Mouse (Mus musculus): ENCODE data around the gene BC030870. TPM values are rescaled to one million over a fixed set of nuclear protein-coding genes. Genes with fewer than 3 reads are reported as not detected.
"Not testable (repeated sequence)": the region's sequence is repeated elsewhere in the genome, so short reads cannot be mapped to it uniquely, and the experiment has no call there.

Gene BC030870
- total RNA-seq (2015; ENCODE audit: low replicate concordance) (not detected in 2 replicates), total RNA-seq (2017; ENCODE audit: low replicate concordance) (not detected in 2 replicates)

DNA sequence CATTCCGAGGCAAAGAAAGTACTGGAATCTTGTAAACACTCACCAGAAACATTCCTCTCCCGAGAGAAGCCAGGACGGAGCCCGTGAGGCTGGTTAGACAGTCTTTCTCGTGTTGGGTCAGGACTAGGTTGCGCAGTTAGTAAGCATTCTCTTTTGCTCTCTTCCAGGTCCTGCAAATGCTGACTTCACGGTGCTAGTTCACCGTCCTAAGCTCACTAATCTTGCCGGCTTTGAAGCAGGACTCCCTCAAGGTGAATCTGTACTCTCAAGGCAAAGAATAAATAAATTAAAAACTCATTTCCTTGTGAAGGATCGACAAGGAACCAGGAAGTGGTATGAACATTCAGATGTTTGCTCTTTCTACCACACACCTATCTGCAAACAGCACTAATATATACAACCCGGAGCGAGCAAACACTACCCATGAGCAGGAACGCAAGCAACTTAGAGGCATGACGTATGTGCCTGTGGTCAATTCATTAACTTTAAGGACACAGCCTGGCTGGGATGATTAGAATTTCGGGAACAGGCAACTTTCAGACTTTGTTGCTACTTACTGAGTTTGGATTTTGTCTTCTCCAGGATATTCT, at the start of gene BC030870:
BC030870 (minus strand) TSS at position 365 of the 590 bp plus-strand sequence.
- ATAC-seq (replicated peaks; ENCODE audit: low FRiP score, poor library complexity, severe bottlenecking) = no peak

DNA sequence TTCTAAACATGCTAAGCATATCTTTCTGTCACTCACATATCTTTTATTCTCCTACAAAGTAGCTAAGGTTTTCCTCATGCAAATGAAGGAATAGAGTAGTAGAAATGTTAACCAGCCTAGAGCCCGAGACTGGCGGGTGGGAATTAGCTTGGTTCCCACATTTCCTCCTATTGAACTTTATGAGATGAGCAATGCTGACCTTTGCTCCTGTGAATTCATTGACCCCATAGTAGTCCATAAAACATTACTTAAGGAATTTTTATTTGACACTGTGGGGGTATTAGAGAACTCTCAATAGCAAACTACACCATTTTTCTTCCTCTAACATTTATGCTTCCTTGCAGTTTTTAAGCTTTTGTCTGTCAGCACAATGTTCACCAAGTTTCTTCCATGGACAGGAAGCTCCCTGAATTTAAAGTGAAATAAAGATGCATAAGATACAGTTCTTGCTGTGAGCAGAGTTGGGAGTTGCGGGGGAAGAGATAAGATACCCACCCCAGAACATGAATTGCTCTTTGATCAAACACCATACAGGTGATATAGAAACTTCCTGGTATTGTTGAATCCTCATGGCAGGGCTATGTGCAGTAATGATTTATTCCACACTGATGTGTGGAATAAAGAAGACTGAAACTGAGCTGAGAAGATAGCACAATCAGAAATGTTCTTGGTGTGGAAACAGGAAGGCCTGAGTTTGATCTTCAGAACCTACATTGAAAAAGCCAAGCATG, 45.5 kb upstream of the BC030870 start:
- no peak for ATAC-seq (replicated peaks; ENCODE audit: low FRiP score, poor library complexity, severe bottlenecking)

GRCm38 (mm10) chr8:65169184-65169583, 39.8 kb upstream of the BC030870 start:
- ATAC-seq (replicated peaks; ENCODE audit: low FRiP score, poor library complexity, severe bottlenecking) = no peak

- ATAC-seq (replicated peaks; ENCODE audit: low FRiP score, poor library complexity, severe bottlenecking) = not testable (repeated sequence)
These were observed 31.3 kb upstream of the BC030870 start for GRCm38 (mm10) chr8:65160676-65161075.

DNA sequence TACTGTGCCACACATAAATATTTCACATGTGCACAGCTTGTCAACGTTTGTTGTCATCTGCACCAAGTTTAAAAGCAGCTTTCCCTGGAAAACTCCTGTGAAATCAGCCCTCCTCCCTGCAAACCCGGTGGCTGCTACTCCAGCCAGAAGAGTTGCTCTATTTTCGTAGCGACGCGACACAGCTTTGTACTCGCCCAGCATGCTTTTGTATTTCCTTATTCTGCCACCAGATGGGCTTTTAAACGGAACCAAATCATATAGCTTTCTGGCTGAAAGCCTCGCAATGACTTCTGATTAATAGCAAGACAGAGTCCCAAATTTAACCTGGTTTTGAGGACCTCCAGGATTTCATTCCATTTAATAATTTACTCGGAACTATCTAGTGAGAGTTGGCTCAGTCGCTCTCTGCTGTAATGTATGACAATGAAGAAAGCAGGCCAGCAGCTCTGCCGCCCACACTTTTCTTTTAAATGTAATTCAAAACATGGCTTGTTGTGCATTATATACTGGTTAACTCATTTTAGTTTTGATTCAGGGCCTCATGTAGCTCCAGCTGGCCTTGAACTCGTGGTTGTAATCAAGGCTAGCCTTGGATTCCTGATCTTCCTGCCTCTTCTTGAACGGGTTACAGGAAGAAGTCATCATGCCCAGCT, 29.9 kb upstream of the BC030870 start:
- ATAC-seq (replicated peaks; ENCODE audit: low FRiP score, poor library complexity, severe bottlenecking) = no peak

- ATAC-seq (replicated peaks; ENCODE audit: low FRiP score, poor library complexity, severe bottlenecking) = no peak
These were observed 28.5 kb upstream of the BC030870 start for GRCm38 (mm10) chr8:65157901-65158300.

DNA sequence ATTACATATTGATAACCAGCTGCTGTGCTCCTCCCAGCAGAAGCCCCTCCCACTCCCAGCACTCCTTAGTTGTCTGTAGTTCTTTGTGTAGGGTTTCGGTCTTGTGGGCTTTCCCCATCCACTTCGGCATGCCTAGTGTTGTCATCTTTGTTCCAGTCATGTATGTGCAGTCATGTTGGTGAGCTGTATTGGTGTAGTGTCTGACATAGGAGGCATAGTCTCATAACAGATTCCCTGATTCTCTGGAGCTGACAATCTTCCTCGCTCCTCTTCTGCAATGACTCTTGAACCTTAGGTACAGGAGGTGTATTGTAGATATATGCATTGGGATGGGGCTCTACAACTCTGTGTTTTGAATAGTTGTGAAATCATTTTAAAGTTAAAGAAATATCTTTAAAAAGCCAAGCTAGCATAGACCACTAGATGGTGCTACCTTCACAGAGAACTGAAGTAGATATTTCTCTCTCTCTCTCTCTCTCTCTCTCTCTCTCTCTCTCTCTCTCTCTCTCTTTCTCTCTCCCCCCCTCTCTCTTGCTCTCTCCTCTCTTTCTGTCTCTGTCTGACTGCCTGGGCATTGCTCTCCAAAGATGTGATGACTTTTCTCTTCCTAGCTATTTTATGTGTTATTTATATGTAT, 9.6 kb upstream of the BC030870 start:
- no peak for ATAC-seq (replicated peaks; ENCODE audit: low FRiP score, poor library complexity, severe bottlenecking)

- ATAC-seq (replicated peaks; ENCODE audit: low FRiP score, poor library complexity, severe bottlenecking) = no peak
These were observed 2.9 kb downstream of the BC030870 start for GRCm38 (mm10) chr8:65126454-65126853.

GRCm38 (mm10) chr8:65126014-65126413, 3.3 kb downstream of the BC030870 start:
- ATAC-seq (replicated peaks; ENCODE audit: low FRiP score, poor library complexity, severe bottlenecking) = no peak

- ATAC-seq (replicated peaks; ENCODE audit: low FRiP score, poor library complexity, severe bottlenecking) = no peak
These were observed 17.3 kb downstream of the BC030870 start for GRCm38 (mm10) chr8:65112092-65112491.

GRCm38 (mm10) chr8:65110285-65110691, 19.1 kb downstream of the BC030870 start:
- ATAC-seq (replicated peaks; ENCODE audit: low FRiP score, poor library complexity, severe bottlenecking) = no peak

DNA sequence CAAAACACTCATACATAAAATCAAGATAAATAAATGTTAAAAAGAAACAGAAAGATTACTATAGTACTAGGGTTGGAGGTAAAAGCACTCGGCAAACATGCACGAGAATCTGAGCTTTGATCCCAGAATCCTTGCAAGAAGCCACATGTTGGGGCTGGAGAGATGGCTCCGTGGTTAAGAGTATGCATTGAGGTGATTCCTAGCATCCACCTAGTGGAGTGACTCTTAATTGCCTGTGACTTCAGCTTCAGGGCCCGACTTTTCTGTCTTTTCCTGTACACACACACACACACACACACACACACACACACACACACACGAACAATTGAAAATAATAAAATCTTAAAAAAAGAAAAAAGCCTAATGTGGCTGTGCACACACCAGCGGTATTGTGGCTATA, 20.4 kb downstream of the BC030870 start:
- ATAC-seq (replicated peaks; ENCODE audit: low FRiP score, poor library complexity, severe bottlenecking) = no peak

DNA sequence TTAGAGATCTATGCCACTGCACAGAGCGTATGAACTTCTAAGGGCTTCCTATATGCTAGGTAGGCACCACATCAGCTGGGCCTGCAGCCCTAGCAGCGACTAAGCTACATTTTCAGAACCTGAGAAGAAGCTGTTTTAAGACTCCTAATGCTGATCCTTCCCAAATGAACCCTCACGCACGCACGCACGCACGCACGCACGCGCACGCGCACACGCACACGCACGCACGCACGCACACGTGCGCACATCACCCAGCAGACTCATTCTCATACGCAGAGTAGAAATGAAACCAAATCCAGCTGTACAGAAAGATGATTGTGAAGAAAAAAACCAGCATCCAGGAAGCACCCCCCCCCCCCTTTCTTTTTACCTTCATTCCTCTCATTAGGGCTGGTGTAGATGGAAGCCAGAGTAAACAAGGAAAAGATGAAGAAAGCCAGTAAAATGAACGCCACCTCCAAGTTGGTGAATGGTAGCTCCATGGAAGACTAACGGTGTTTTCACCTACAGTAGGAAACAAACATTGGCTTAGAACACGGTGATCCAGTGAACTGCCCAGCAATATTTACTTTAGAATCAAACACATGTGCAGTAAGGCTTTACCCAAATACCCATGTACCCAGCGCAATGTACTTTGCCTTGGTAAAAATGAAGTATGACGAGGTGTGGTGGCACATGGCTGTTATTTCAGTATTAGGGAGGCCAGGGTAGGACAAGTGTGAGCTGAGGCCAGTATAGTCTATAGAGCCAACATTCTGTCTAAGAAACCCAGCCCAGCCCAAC, 21.2 kb downstream of the BC030870 start:
- ATAC-seq (replicated peaks; ENCODE audit: low FRiP score, poor library complexity, severe bottlenecking) = no peak

DNA sequence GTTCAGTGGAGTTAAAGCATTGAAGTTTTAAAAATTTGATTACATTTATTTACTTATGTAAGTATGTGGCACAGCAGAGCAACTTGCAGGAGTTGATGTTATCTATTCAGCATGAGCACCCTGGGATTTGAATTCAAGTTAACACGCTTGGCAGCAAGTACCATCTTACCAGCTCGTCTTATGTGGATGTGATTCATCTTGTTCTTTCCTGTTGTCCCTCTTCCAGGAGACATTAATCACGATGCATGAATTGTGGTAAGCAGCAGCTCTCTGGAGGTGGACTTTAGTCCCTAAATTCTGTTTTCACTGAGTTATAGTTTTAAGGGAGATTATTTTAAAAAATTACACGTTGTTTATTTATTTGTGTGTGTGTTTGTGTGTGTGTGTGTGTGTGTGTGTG, 25.3 kb downstream of the BC030870 start:
- no peak for ATAC-seq (replicated peaks; ENCODE audit: low FRiP score, poor library complexity, severe bottlenecking)

GRCm38 (mm10) chr8:65103632-65104031, 25.7 kb downstream of the BC030870 start:
- no peak for ATAC-seq (replicated peaks; ENCODE audit: low FRiP score, poor library complexity, severe bottlenecking)

DNA sequence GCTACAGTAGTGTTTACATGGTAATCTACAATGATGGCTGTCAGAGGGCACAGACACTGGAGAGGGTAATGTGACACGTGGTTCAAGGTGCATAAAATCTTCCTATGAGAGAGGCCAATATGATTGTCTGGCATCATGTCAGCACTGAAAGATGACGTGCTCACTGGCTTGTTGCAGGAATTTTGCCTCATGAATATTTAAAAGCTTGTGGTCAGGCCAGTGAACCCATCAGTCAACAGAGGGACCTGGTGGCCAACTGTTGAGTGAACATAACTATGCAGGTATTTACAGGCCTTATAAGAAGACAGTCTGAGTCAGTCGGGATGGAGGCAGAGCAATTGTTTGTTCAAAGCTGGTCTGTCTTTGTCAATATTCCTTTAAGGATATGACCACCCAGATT, 29.6 kb downstream of the BC030870 start:
- no peak for ATAC-seq (replicated peaks; ENCODE audit: low FRiP score, poor library complexity, severe bottlenecking)

DNA sequence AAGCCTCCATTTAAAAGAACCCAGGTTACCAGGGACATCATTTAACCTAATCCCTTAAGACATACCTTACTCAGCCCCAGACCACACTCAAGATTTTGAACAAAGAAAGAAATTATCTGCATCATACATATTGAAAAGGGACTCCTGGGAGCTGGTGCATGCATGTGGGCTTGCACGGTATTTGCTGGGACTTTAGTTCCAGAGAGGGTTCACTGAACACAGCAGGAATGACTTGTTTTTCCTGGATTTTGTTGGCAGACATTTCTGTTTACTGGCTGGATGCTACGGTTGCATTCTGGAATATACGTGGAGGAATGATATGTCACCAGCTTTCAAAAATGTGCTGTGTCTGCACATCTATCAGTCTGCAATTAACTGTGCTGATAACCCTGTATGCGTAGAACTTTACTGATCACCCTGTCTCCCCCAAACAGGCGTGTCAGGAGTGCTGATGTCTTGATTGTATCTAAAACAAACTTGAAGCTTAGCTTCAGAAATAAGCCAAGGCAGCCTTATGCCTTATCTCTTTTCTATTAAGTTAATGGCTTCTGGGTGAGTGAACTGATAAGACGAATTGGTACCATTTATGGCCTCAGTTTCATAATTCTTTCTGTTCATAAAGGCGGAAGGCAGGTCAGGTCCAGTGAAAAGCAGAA, 31.5 kb downstream of the BC030870 start:
- no peak for ATAC-seq (replicated peaks; ENCODE audit: low FRiP score, poor library complexity, severe bottlenecking)

- ATAC-seq (replicated peaks; ENCODE audit: low FRiP score, poor library complexity, severe bottlenecking) = no peak
These were observed 39.6 kb downstream of the BC030870 start for GRCm38 (mm10) chr8:65089781-65090180.

DNA sequence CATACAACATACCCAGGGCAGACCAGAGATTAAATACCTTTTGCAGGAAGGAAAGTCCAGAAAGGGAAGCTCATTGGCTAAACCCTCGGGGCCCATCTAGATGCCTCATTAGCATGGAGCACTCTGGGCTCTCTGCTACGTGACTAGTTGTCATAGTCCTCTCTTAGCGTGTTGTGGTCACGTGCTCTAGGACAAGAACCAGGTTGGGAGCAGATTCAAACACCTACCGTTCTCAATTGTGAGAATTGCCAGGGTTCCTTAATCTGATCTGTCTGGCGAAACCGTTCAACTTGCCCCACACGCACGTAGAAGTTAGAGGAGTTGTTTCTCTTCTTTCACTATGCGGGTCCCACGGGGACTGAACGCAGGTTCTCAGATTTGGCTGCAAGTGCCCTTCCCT, 41.2 kb downstream of the BC030870 start:
- no peak for ATAC-seq (replicated peaks; ENCODE audit: low FRiP score, poor library complexity, severe bottlenecking)
